Mouse (Mus musculus) brain, embryonic 14.5 days (tissue): ENCODE measurements at regions not wholly inside any gene's neighbourhood (a gene's known extent, or its start where the extent isn't known, plus 50 kb on each side); places are given as distances from the start of the nearest gene placed in this dataset.

ENCODE experiments used
- CTCF ChIP-seq: fragments of 200-500 bp; IDR thresholded peaks from 2 replicates; pipeline ENCODE4 v1.5.1; 2012; ENCODE audit warnings: inconsistent platforms, mild to moderate bottlenecking, moderate library complexity, borderline replicate concordance; ENCODE audit not compliant: insufficient read depth, insufficient read length; ENCODE audit errors: extremely low read depth
- POLR2A ChIP-seq: fragments of 200-500 bp; IDR thresholded peaks from 2 replicates; pipeline ENCODE4 v1.6.1; 2012; ENCODE audit warnings: mild to moderate bottlenecking, inconsistent platforms, borderline replicate concordance; ENCODE audit not compliant: poor library complexity, insufficient read depth, insufficient read length, severe bottlenecking; ENCODE audit errors: extremely low read depth

DNA sequence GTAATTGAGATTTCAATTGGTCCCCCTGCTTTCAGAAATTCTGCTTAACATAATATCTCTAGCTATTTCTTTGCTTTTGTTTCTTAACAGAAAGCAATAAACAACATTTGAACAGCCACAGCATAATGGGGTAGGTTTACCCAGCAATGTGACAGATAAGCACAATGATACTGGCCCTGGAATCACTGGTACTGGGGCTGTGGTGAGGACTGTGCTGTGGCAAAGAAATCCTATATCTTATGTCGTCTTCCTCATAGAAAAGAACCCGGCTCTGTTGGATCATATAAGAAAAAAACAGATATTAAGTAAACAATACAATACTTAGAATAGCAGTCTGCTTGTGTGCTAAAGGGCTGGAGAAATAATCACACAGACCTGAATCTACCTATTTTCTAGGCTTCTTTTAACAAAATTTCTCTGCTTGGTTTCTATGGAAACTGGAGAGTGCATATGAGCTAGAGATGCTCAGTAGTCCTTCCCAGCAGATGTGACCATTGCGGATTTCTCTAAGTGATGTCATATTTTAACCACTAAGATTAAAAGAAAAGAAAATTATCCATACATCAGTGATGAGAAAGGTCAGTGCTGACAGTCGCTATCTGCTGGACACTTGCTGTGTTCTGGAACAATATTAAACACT is 119.8 kb upstream of the Gnao1 start:
- no peak for TF ChIP-seq POLR2A
- TF ChIP-seq CTCF: no peak
